Mouse (Mus musculus) thymus, postnatal 14 days (tissue): ENCODE data around the gene Gm10188.

Source experiments
- DNase-seq: peaks from one replicate; pipeline ENCODE4 v3.0.0; 2021

The Gm10188 gene

DNA sequence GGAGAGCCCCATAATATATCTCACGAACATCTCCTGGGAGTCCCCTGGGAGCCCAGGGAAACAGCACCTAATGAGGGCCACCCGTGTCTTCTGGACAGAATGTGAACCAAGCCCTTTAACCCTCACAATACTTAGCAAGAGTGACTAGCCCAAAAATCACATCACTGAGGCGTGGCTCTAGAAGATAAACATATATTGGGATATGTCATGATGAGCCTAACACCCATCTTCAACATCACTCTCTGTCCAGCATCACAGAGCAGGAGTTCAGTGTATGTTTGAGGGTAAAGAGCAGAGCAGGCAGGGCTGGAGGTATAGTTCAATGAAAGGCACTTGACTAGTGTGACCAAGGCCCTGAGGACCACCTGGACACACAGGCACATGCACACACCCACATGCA, at the start of gene Gm10188:
TSS of gene Gm10188 (minus strand) at position 101 of the 400 bp plus-strand sequence.
- DNase-seq: no peak

DNA sequence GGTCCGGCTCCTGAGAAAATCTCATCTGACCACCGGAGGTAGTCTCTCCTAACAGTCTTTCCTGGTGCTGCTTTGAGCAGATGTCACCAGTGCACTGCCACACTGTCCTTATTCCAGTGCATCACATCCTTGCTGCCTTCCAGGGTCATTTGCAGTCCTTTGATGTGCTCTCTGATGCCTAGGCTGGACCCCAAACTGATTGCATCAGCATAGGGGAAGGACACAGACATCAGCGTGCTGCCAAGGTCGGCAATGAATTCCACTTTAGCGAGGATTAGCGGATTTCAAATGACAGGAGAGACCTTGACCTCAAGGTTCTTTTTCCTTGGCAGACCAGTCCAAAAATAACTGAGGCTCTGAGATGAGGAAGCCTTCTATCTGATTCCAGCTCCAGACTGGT, 47.6 kb upstream of the Gm10188 start:
- DNase-seq: no peak

DNA sequence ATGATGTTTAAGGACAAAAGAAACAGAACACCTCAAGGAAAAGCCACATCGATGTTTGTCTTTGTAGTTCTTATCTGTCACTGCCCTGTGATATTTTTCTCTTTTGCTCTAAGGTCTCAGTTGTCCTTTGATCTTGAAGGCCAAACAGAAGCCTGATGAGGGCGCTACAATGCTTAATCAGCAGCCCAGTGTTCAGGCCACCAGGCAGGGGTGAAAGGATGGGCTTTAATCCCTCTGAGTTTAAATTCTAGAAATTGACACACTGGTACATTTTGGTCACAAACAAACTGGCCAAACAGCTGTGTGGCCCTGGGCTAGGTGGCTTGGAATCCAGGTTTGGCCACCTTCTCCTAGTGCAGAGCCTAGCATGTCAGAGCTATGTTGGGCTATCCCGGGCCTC, 47.1 kb upstream of the Gm10188 start:
- no peak for DNase-seq

DNA sequence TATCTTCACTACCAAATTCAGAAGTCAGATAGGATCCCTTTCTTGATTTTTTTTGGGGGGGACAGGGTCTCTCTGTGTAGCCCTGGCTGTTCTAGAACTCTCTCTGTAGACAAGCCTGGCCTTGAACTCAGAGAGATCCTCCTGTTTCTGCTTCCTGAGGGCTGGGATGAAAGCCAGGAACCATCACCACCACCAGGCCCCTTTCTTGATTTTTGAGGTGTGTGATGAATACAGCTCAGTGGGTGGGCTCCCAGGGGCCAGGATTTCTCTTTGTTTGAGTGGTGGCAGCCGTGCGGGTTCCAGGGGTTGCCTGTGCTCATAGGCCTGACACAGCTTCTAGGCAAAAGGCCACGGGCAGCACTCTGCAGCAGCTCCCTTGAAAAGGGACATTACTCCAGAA, 41.7 kb upstream of the Gm10188 start:
- DNase-seq: no peak

DNA sequence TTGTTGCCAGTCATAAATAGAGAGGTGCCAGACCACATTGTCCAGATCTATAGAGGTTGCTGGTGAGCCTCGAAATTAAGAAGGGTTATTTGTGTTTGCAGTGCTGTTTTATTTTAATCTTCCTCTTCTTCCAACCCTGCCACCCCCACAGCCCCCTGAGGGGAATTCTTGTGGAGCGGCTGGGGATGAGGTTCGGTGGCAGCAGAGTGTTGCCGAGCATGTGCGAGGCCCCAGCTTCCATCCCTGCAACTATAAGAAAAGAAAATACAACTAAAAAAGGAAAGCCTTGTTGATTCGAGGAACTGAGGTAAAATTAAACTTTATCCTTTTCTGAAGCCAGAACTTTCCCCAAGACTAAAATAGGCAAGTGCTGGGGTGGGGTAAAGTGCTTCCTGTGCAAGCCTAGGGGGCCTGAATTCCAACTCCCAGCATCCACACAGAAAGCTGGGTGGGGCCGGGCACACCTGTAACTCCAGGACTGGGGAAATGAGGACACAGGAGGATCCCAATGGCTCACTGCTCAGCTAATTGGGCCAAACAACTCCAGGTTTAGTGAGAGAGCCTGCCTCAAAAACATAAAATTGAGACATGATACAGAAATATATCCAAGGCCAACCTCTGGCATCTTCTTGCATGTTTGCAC, 39.0 kb upstream of the Gm10188 start:
- DNase-seq: no peak

DNA sequence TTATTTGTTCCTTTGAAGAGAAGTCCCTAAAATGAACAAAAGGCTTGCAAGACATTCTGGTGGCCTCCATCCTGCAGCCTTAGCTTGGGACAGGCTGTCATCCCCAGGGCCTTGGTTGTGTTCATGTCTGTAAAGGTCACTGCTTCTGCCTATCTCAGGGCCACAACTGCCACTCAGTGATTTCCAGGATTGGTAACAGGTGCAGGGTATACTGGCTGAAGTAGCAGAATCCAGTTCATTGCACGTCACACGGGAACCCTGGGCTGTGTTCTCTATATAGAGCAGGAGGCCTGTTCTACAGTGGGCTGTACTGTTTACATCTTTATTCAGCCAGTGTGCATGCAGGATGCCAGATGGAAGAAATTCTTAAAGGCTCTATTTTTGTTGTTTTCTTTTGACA, 38.4 kb upstream of the Gm10188 start:
- no peak for DNase-seq

DNA sequence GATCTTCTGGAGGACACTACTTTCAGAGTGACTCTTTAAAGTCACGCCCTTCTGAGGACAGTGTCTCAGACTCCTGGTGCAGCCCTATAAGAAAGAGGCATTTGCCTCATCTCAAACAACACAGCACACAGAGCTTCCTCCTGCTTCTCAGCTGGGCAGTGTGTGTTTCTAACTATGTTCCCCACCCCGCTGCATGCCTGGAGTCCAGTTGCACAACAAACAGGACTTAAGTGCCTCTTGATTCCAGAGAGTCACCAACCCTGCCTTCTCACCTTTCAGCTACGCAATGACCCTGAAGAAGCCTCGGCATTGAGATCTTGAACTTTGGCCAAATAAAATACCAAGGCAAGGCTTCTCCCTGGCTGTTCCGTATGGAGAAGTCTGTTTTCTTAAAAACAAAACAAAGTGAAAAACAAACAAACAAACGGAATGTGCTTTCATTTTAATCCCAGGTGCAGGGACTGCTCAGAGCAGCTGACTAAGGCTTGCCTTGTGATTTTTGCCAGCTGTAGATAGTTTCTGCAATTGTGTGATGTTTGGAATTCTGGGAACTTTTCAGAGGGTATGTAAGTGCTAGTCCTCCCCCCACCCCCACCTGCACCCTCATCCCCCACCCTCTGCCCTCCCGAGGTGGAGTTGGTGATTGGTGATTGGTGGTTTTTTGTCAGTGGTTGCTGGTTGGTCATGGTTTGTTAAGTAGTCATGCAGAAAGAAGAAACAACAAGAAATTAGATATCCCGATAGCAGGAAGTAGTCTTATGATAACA, 37.4 kb upstream of the Gm10188 start:
- no peak for DNase-seq

DNA sequence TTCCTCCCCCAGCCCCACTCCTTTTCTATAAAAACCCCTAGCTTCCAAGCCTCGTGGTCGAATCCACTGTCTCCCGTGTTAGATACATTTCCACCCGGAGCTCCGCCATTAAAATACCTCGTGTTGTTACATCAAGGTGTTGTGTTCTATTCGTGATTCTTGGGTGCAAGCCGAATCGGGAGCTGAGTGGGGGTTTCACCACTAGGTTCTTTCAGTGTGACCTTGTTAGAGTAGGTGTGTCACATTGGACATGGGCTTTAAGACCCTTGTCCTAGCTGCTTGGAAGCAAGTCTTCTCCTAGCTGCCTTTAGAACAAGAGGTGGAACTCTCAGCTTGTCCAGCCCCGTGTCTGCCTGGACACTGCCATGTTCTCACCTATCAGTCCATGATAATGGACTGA, 36.4 kb upstream of the Gm10188 start:
- DNase-seq: no peak

DNA sequence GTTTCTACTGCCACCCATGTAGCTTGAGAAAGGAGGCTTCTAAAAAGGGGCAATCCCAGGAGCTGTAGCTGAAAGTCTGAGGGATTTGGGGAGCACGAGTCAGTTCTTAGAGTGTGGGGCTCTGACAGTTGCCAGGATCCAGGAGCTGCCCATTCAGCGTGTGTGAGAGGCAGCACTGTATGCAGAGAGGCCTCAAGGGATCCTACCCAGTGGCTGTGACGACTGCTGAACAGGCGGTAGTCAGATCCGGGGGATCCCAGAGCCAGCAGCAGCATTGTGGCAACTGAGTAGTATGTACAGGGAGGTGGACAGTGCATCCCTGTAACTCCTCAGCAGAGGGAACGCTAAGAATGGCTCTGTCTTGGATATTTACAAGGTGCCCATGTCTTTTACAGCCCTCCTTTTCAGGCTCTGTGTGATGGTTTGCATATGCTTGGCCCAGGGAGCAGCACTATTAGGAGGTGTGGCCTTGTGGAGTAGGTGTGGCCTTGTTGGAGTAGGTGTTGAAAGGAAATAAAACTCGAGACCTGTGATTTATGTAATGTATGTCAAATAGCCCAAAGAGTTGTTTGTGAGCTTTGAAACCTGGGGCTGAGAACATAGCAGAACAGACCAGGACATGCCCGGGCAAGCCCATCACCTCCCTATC, 35.8 kb upstream of the Gm10188 start:
- DNase-seq: no peak

DNA sequence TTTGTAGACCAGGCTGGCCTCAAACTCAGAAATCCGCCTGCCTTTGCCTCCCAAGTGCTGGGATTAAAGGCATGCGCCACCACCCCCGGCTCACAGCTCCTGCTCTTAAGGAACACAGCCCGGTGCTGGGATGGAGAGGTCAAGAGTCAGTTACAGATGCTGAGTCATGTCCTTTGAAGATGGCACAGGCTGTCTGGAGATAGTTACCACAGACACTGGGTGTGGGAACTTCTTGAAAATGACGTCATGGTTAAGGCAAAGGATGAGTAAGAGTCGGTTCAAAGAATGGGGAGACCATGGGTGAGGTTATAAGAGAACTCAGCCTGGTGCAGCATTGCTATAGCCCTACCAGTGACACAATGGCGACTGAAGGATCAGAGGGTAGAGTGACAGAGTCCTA, 35.0 kb upstream of the Gm10188 start:
- DNase-seq: no peak

DNA sequence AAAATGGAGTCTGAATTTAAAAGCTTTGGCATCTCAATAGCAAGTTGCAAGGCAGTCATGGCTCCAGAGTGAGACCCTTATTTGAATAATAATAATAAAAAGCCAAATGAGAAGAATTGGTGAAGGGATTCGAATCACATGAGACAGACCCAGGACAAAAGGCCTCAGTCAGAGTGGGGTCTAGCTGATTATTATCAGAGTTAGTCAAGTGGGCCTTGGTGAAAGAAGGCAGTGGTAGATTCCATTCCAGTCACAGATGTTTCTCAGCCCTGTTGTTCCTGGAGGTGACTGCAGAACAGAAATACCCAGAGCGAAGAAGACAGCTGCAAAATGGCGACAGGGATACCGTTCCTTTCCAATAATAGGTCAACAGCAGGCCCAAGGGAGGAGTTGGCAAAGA, 34.1 kb upstream of the Gm10188 start:
- DNase-seq: no peak

DNA sequence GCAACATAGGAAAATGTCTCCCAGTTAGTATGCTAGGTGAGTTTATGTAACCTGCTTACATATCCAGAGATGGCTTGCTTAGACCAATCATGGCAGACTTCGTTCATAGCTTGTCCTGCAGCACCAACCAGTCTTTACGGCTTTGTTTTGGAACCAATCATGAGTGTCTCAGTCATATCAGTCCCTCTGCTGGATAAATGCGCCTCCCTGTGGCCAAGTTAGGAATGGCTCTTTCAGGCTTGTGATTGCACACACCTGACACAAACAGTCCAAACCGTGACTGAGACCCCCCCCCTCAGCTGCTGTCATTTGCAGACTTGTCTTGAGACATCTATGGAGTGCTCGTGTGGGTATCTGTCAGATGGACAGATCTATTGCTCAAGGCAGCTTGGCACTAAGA, 31.5 kb upstream of the Gm10188 start:
- DNase-seq: peak; percentile 15

DNA sequence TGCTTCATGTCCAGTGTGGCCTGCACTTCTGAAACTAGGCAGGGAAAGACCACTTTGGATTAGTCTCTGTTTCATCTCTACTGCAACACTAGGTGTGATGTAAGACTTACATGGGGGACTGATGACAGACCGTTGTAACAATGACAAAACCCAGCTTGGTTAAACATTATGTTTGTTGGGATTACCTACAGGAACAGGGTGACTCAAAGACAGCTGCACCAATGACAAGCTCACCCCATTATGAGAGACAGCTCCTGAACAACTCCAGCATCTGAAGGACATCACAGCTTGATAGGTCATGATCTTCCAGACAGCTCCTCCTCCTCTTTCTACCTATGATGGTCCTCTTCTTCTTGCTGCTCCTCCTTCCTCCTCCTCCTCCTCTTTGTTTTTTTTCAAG, 30.8 kb upstream of the Gm10188 start:
- no peak for DNase-seq

DNA sequence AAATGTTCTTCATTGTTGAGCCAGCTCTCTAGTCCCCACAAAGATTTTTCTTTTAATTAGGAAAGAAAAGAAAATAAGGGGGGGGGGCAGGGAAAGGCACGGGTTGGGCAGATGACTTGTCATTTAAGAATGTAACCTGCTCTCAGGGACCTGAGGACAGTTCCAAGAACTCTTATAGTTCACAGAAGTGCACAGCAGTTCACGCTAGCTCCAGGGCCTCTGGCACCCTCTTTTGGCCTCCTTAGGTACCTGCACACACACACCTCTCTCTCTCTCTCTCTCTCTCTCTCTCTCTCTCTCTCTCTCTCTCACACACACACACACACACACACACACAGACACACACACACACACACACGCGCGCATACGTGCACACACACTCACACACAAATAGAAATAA, 24.9 kb upstream of the Gm10188 start:
- DNase-seq: no peak

DNA sequence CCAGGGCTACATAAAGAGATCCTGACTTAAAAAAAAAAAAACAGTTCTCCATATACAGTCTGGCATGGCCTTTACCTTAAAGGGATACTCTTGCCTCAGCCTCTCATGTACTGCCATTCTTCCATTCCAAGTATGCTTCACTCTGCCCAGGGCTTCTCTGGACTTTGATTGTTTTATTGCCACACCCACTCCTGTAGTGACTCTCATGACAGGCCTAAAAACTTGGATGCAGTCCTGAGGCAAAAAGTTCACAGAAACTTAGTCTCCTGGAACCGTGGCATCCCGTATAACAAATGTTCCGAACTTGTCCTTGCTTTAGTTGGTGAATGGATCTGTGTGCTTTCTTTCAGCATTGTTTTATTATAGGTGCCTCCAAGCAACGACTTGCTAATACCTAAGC, 17.1 kb upstream of the Gm10188 start:
- DNase-seq: no peak

DNA sequence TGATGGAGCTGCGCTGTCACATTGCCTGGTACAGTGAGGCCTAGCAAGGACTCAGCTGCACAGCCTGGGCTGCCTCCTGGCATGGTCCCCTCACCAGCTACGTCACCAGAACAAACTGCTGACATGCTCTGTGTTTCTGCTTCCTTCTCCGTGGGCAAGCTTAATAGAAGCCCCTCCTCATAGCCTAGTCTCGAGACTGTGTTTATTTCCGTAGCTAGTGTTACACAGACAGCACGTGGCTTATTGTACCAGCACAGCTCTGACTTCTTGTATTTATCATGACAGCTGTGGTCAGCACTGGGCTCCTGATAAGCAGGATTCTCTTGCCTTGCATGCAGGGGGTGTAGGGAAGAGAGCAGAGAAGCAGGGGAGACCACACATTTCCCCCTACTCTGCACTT, 16.6 kb upstream of the Gm10188 start:
- DNase-seq: no peak

DNA sequence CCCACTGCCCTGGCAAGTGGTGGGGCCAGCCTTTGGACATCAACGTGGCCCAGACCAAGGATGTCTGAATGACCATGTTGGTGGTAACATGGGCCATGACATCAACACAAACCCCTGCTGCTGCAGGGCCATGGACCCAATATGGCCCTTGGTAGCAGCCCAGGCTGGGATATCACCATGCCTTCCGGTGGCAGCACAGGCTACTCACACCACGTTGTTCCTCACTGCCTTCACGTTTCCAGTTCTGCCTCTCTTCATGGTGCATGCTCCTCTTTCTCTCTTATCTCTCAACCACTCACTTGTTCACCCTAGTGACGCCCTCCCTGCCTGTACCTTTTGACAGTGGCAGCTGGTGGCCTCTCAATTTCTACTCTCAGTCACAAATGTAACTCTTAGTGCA, 15.4 kb upstream of the Gm10188 start:
- no peak for DNase-seq

DNA sequence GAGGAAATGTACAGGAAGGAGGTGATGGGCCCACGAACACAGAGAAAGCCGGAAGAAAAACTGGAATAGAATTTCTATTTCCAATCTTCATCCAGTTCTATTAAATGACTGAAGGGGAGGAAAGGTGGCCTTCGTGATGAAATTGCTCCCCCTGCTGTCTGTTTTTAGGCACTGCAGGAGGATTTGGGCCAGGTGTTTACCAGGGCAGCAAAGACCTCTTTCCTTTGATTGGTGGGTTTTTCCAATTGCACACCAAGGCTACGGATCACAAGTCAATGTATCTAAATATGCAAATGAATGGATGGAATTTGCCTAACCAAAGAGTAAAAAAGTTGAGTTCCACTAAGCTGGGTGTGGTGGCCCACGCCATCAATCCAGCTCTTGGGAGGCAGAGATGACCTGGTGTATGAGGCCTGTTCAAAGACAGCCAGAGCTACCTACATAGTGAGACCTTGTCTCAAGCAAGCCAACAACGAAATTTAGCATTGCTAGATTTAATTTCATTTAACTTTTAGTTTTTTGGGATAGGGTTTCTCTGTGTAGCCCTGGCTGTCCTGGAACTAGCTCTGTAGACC, 8.1 kb upstream of the Gm10188 start:
- peak; percentile 67 for DNase-seq

DNA sequence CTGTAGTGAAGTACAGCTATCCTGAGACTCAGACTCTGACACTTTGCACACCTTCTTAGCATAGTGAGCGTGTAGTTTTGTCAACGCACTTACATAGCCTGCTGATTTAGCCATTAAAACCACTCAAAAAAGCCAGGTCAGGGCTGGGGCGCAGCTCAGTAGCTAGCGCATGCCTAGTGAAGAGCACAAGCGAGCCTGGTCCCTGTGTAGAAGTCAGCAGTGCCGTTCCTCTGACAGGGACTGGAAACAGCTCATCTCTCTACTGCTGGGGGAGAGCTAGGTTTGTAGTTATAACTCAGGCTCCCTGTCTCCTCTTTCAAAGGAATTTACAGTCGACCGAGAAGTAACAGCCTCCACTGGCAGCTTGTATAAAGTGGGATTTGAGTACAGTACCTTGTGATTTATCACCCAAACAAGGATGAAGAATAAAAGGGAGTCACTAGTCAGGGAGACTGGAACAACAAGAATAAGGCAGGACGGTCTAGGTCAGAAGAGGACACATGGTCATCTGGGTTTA, 5.2 kb upstream of the Gm10188 start:
- DNase-seq: no peak

DNA sequence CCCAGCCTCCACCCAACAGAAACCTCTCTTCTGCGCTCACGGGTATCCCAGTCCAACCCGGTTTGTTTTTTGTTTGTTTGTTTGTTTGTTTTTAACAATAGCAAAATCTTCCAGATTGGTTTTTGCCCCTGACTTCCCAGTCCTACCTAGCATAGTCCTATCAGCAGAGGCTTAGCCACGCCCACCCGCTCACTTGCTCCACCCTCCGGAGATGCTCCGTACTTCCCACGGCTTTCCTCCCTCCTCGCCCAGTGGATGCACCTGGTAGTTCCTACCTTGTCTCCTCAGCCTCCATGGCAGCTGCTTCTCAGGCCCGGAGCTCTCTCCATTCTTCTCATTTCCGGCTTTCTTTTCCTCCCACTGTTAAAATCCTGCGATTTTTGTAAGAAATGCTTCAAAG, 4.0 kb upstream of the Gm10188 start:
- peak; percentile 17 for DNase-seq

DNA sequence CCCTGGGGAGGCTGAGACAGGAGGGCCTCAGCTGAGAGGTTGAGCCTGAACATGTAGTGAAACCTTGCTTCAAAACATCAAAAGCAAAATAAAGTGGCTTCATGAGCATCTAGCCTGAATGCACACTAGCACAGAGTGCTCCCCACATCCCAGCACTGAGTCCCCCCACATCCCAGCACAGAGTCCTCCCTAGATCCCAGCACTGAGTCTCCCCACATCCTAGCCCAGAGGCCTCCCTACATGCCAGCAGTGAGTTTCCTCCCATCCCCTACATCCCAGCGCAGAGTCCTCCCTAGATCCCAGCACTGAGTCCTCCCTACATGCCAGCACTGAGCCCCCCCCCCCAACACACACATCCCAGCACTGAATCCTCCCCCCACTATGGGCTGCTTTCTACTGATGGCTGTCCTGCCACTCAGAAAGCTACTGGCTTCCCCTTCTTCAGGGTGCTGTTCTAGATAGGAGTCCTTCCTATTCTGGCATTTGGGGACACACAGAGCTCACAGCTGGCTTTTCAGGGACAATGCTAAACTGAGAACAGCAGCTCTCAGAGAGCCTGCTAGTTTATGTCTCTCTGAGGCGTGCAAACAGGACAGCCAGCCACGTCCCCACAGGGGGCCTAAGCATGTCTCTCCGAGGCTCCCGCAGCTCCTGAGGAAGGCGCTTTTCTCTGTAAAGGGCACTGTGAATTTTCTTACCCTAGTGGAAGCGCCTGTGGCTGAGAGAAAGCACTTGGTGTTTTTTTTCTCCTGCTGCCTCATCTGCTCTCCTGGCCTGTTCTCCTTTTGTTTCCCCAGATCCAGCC, 2.1 kb upstream of the Gm10188 start:
- no peak for DNase-seq

DNA sequence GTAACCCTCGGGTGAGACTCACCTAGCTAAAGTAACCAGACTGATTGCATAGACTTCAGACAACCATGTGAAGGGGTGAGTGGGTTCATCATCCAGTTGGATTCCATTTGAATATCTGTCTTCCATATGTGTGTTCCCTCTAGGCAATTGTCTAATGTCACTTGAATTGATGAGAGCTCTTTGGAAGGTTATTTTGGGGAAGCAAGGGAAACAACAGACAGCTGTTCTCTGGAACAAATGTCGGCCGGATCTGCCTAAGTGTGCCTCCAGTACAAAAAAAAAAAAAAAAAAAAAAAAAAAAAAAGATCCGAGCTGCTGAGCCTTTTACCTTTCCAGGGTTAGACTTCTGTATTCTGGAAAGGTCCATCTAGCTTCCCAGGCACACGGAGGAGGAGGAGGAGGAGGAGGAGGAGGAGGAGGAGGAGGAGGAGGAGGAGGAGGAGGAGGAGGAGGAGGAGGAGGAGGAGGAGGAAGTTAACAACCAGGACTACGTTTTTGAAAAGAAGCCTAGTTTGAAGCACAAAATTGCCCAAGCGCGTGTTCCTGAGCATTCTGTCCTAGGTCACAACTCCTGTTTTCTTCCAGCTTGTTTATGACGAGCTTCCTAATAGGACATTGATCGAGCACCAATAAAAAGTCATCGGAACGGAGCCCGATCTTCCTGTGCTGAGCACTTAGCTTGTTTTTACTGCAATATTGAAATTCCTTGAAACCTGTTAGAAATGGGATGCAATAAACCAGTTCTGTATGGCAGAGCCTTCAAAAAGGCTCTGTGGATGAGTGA, 3.1 kb downstream of the Gm10188 start:
- DNase-seq: no peak
